Mouse (Mus musculus) hindbrain, embryonic 15.5 days (tissue): ENCODE results near the gene Fam189a2. TPM values are rescaled to one million over a fixed set of nuclear protein-coding genes. Genes with fewer than 3 reads are reported as not detected.

Experiments
- ATAC-seq: fragments of 200-750 bp; cut with Nextera tagmentation; 2 replicates; pipeline ENCODE4 v1.8.0; 2017; ENCODE audit warnings: low read depth, moderate number of reproducible peaks, moderate TSS enrichment; ENCODE audit not compliant: low FRiP score
- H3K27ac ChIP-seq: fragments of 300-500 bp; sonication (generic); replicated peaks from 2 replicates; pipeline ENCODE4 v1.5.1; 2015; ENCODE audit warnings: mild to moderate bottlenecking, inconsistent platforms
- H3K27me3 ChIP-seq: fragments of 300-500 bp; sonication (generic); 2 replicates; pipeline ENCODE4 v1.6.1; 2015; ENCODE audit warnings: control low read depth, inconsistent platforms
- H3K36me3 ChIP-seq: fragments of 300-500 bp; sonication (generic); 2 replicates; pipeline ENCODE4 v1.6.1; 2015; ENCODE audit warnings: control low read depth, inconsistent platforms
- H3K4me1 ChIP-seq: fragments of 300-500 bp; sonication (generic); replicated peaks from 2 replicates; pipeline ENCODE4 v1.6.1; 2015; ENCODE audit warnings: control low read depth, inconsistent platforms
- H3K4me2 ChIP-seq: fragments of 300-500 bp; sonication (generic); 2 replicates; pipeline ENCODE4 v1.6.1; 2015; ENCODE audit warnings: moderate library complexity, mild to moderate bottlenecking, inconsistent platforms
- H3K4me3 ChIP-seq: fragments of 300-500 bp; sonication (generic); 2 replicates; pipeline ENCODE4 v1.5.1; 2015; ENCODE audit warnings: mild to moderate bottlenecking, inconsistent platforms
- H3K9ac ChIP-seq: fragments of 300-500 bp; sonication (generic); 2 replicates; pipeline ENCODE4 v1.6.1; 2015; ENCODE audit warnings: inconsistent platforms
- H3K9me3 ChIP-seq: fragments of 300-500 bp; sonication (generic); 2 replicates; pipeline ENCODE4 v1.6.1; 2016; ENCODE audit warnings: control low read depth, inconsistent platforms
- WGBS: fragments of 180-500 bp; shearing (Covaris S2); methylation state at CpG from one replicate; pipeline ENCODE4 v1.1.7; 2015; 5-methylcytosine and 5-hydroxymethylcytosine counted together
- polyA plus RNA-seq: library from polyadenylated mRNA; unstranded; fragments of >200 nt; fragmentation: Nextera tagmentation; extraction: Ambion mirVana; gene quantifications from 2 replicates; pipeline ENCODE4 v1.2.1, GENCODE M21; 2015

The Fam189a2 gene
- polyA plus RNA-seq, 1 experiment from 2014 or later = 2.4 TPM

DNA sequence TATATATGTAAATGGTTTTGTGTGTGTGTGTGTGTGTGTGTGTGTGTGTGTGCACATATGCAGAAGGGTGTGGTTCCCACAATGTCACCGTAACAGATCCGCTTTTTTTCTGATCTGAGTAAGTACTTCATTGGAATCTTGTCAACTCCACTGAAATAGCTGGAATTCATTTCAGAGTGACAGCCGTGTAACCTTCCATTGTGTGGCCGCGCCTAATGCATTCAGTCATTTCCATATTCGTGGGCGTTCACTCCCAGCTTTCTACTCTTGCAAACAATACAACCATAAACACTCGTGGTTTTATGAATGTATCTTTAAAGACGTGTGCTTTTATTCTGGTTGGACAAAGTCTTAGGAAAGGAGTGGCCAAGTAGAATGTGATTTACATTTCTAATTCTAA lies 6.7 kb downstream of the Fam189a2 start:
- Histone ChIP-seq H3K9ac (no peak overlapping the region), H3K9me3 (no peaks in the 10 kb centered on the region), H3K4me2 (no peak overlapping the region), H3K36me3 (no peaks in the 10 kb centered on the region), H3K27me3 (0 out of 2 replicates have a peak, but pooled peaks cover 3% of the 10 kb centered on the region), H3K4me1 (peaks cover 3% of the 10 kb centered on the region; the same call in 1 of the 2 replicates), H3K4me3 (no peak overlapping the region), H3K27ac (no peak overlapping the region)
- 10% methylated on average over 9 of the region's 9 CpGs for WGBS
- no peak for ATAC-seq

DNA sequence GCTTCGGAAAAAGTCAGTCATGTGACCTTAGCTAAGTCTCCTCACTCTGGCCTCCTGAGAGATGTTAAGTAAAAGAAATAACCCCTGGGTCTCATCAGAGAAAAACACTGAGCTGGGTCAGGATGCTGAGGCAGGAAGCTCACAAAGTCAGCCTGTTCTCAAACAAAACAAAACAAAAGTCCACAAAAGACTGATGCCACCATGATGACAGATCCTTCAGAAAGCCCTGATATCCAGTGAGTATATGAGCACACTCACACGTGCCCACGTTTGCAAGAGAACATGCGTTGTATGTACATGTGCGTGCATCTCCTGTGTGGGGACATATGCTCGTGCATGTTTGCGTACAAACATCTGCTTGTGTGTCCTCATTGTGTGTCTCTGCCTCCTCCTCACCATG lies 7.5 kb downstream of the Fam189a2 start:
- no peak for ATAC-seq
- Histone ChIP-seq H3K4me3 (no peak overlapping the region), H3K27me3 (no peaks in the 10 kb centered on the region), H3K27ac (no peak overlapping the region), H3K4me2 (no peak overlapping the region), H3K4me1 (peaks cover 3% of the 10 kb centered on the region; the same call in 1 of the 2 replicates), H3K9me3 (no peaks in the 10 kb centered on the region), H3K36me3 (no peaks in the 10 kb centered on the region), H3K9ac (no peak overlapping the region)
- WGBS = 69% methylated on average over 7 of the region's 7 CpGs

DNA sequence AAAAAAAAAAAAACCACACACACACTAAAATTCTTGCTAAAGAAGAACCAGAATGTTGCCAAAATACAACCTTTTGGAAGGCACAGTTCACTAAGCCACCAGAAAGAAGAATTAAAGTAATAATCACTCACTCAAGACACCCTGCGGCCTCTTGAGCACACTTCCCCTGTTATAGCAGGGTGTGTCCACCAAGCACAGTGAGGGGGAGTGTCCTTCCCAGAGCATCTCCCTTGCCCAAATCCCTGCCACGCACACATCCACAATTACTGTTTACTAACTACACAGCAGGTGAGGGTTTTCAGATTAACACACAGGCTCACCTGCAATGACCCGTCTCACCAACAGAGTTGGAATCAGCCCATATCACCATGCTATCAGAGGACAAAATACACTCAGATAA lies 8.0 kb downstream of the Fam189a2 start:
- no peak for ATAC-seq
- Histone ChIP-seq H3K4me2 (no peak overlapping the region), H3K4me1 (peaks cover 3% of the 10 kb centered on the region; the same call in 1 of the 2 replicates), H3K9me3 (no peaks in the 10 kb centered on the region), H3K36me3 (no peaks in the 10 kb centered on the region), H3K27me3 (no peaks in the 10 kb centered on the region), H3K4me3 (no peak overlapping the region), H3K27ac (no peak overlapping the region), H3K9ac (no peak overlapping the region)
- WGBS = 73% methylated on average over 3 of the region's 3 CpGs

DNA sequence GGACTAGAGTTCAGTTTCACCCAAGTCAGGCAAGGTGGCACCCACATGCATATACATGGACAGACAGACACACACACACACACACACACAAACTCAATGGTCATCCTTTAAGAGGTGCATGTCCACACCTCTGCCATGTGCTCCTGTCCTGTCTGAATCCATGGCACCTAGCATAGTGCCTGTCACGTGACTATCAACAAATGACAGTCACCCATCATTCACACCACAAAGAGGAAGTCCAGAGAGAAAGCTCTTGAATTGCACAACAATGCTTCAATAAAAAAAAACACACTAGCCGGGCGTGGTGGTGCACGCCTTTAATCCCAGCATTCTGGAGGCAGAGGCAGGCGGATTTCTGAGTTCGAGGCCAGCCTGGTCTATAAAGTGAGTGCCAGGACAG lies 8.5 kb downstream of the Fam189a2 start:
- H3K27me3 ChIP-seq = no peaks in the 10 kb centered on the region
- ATAC-seq = no peak
- H3K36me3 ChIP-seq = no peaks in the 10 kb centered on the region
- 95% methylated on average over 6 of the region's 6 CpGs for WGBS
- H3K27ac ChIP-seq = no peak overlapping the region
- no peaks in the 10 kb centered on the region for H3K9me3 ChIP-seq
- H3K4me1 ChIP-seq = peaks cover 8% of the 10 kb centered on the region
- no peak overlapping the region for H3K4me2 ChIP-seq
- no peak overlapping the region for H3K4me3 ChIP-seq
- no peak overlapping the region for H3K9ac ChIP-seq

DNA sequence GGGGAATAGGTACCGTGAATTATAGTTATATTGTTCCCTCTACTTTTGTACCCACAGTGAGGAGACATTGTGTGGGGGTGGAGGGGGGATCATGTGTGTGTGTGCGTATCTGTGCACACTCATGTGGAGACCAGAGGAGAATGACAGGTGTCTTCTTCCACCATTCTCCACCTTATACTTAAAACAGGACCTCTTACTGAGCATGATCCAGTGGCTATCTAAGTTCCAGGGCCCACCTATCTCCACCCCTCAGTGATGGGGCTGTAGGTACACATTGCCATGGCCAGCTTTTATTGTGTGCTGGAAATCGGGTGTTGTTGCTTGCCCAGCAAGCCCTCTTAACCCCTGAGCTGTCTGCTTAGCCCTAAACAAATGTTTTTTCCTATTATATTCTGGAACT lies 10.1 kb downstream of the Fam189a2 start:
- Histone ChIP-seq H3K27ac (no peak overlapping the region), H3K4me2 (no peak overlapping the region), H3K9ac (no peak overlapping the region), H3K36me3 (no peaks in the 10 kb centered on the region), H3K27me3 (no peaks in the 10 kb centered on the region), H3K9me3 (no peaks in the 10 kb centered on the region), H3K4me3 (no peak overlapping the region), H3K4me1 (peaks cover 16% of the 10 kb centered on the region)
- no peak for ATAC-seq
- 84% methylated on average over 3 of the region's 3 CpGs for WGBS

DNA sequence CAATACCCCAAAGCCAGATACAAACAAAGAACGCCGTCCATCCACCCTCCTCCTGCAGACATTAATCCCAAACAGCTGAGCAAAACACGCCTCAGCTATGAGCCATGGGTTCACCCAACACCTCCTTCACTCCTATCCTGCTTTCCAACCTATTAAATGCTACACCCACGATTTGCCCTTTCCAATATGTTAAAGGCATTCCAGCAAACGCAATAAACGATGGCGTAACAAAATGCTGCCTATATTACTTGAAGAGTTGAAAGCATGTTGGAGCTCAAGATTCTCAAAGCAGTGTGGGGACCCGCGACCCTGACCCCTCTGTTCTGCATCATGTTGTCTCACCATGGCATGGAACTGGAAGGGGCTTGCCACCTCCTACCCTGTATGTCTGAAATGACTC lies 11.2 kb downstream of the Fam189a2 start:
- Histone ChIP-seq H3K4me2 (no peak overlapping the region), H3K9ac (no peak overlapping the region), H3K27me3 (no peaks in the 10 kb centered on the region), H3K27ac (no peak overlapping the region), H3K9me3 (no peaks in the 10 kb centered on the region), H3K36me3 (no peaks in the 10 kb centered on the region), H3K4me1 (peaks cover 13% of the 10 kb centered on the region), H3K4me3 (no peak overlapping the region)
- 92% methylated on average over 9 of the region's 9 CpGs for WGBS
- ATAC-seq = no peak

DNA sequence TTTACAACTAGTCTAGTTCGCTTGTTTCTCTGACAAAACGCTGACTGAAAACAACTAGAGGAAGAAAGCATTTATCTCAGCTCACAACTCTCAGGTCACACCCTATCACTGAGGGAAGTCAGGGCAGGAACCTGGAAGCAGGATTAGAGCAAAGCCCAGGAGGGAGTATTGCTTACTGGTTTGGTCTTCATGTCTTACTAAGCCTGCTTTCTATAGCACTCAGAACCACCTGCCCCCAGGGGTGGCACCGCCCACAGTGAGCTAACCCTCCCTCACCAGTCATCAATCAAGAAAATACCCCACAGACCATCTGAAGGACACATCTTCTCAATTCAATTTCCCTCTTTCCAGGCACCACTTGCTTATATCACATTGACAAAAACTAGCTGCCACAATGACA lies 12.4 kb downstream of the Fam189a2 start:
- Histone ChIP-seq H3K4me1 (peaks cover 13% of the 10 kb centered on the region), H3K4me2 (no peak overlapping the region), H3K36me3 (no peaks in the 10 kb centered on the region), H3K9me3 (no peaks in the 10 kb centered on the region), H3K4me3 (no peak overlapping the region), H3K27ac (no peak overlapping the region), H3K27me3 (no peaks in the 10 kb centered on the region), H3K9ac (no peak overlapping the region)
- WGBS = 74% methylated on average over 3 of the region's 3 CpGs
- no peak for ATAC-seq

DNA sequence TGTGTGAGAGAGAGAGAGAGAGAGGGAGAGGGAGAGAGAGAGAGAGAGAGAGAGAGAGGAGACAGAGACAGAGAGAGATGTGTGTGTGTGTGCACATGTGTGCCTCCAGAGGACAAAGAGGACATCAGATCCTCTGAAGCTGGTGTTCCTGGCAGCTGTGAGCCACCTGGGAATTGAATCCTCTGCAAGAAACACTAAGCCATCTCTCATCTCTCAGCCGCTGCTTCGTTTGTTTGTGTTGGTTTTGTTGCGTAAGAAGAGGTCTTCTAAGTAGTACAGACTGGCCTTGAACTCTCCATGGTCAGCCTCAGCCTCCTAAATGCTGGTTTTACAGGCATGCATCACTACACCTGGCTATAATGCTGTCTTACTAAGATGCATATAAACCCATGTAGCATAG lies 12.9 kb downstream of the Fam189a2 start:
- Histone ChIP-seq H3K9me3 (no peaks in the 10 kb centered on the region), H3K36me3 (no peaks in the 10 kb centered on the region), H3K4me1 (peaks cover 13% of the 10 kb centered on the region), H3K4me3 (no peak overlapping the region), H3K27ac (no peak overlapping the region), H3K4me2 (no peak overlapping the region), H3K27me3 (no peaks in the 10 kb centered on the region), H3K9ac (no peak overlapping the region)
- ATAC-seq = no peak
- WGBS = 72% methylated on average over 3 of the region's 3 CpGs

DNA sequence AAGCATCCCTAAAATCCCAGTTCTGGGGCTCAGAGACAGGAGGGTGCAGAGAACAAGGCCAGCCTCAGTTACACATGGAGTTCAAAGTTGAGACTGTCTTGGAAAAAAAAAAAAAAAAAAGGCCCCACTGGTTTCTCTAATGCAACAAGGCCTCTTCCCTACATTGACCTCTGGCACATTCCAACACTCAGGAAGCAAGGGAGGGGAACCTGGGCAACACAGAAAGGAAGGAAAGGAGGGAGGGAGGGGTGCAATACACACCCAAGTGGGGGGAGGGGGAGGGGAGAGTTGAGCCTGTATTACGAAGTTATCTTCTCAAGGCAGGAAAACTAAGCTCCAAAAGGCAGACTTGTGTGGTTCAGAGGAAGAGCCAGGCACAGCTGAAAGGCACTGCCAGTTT lies 13.4 kb downstream of the Fam189a2 start:
- no peak for ATAC-seq
- WGBS = 17% methylated on average over 1 of the region's 1 CpGs
- Histone ChIP-seq H3K4me3 (no peak overlapping the region), H3K27me3 (no peaks in the 10 kb centered on the region), H3K27ac (peak overlapping the region; percentile 59), H3K9me3 (no peaks in the 10 kb centered on the region), H3K4me1 (peaks cover 13% of the 10 kb centered on the region), H3K36me3 (no peaks in the 10 kb centered on the region), H3K4me2 (no peak overlapping the region), H3K9ac (no peak overlapping the region)

DNA sequence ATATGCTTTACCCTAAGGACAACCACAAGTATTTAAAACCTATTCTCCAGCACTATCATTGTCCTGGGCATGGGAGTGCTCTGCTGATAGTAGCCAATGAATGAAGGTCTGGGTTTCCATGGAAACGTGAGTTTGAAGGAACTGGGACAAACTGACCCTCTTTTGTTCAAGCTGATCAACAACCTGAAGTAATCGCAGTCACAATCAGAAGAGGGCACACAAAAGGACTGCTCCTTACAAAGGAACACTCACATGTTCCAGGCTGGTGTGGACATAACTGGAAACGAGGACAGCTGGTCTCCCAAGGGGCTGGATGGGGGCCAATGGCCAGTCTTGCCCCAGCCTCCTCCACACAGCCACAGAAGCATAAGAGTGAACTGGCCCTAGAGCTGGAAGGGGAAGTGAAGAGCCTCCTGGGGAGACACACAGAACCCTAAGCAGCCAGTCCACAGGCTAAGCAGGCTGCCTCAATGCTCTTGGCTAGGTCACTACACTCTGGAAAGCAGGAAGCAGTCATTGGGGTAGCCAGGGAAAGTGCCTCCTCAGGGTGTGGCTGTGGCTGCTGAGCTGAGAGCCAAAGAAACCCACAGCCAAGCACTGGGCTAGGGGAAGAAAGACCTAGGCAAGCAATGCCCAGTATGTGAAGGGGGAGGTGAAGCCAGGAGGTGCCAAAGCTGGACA lies 14.0 kb downstream of the Fam189a2 start:
- peaks cover 3% of the 10 kb centered on the region; the same call in 1 of the 2 replicates for H3K9me3 ChIP-seq
- no peaks in the 10 kb centered on the region for H3K27me3 ChIP-seq
- H3K4me3 ChIP-seq = no peak overlapping the region
- peaks cover 13% of the 10 kb centered on the region for H3K4me1 ChIP-seq
- ATAC-seq = peak; percentile 75
- 13% methylated on average over 3 of the region's 3 CpGs for WGBS
- no peak overlapping the region for H3K9ac ChIP-seq
- H3K4me2 ChIP-seq = no peak overlapping the region
- H3K36me3 ChIP-seq = no peaks in the 10 kb centered on the region
- H3K27ac ChIP-seq = peak overlapping the region; percentile 59

DNA sequence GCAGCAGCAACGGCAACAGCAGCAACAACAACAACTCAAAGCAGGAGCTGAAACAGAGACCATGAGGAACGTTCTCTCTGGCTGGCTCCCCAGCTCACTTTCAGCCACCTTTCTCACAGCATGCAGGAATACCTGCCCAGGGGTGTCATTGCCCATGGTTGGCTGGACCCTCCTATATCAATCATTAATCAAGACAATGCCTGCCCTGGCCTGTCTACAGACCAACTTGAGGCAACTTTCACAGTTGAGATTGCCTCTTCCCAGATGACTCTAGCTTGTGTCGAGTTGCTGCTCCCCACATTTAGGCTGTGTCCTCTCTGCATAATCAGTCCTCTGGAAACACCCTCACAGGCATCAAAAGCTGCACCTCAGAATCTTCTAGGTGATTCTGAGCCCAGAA lies 17.6 kb downstream of the Fam189a2 start:
- WGBS = 96% methylated on average over 3 of the region's 3 CpGs
- Histone ChIP-seq H3K9ac (no peak overlapping the region), H3K36me3 (no peaks in the 10 kb centered on the region), H3K4me3 (no peak overlapping the region), H3K4me2 (no peak overlapping the region), H3K4me1 (peaks cover 13% of the 10 kb centered on the region), H3K27ac (no peak overlapping the region), H3K9me3 (peaks cover 7% of the 10 kb centered on the region; the same call in 1 of the 2 replicates), H3K27me3 (no peaks in the 10 kb centered on the region)
- ATAC-seq = no peak

DNA sequence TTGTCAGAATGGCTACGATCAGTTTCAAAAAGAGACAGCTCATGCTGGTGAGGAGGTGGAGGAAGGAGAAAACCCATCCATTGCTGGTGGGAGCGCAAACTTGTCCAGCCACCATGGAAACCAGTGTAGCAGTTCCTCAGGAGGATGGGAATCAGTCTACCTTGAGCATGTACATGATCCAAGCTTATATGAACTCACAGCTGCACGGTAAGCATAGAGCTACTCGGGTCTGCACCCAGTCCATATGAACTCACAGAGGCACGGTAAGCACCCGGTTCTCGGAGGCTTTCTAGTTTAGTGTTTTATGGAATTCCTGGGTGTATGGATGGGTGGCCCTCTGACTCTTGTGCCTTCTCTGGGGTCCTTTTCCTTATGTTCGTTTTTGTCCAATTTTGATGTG lies 18.3 kb downstream of the Fam189a2 start:
- no peaks in the 10 kb centered on the region for H3K27me3 ChIP-seq
- H3K4me1 ChIP-seq = peaks cover 10% of the 10 kb centered on the region
- H3K9ac ChIP-seq = no peak overlapping the region
- no peaks in the 10 kb centered on the region for H3K36me3 ChIP-seq
- no peak overlapping the region for H3K4me2 ChIP-seq
- no peak overlapping the region for H3K27ac ChIP-seq
- H3K4me3 ChIP-seq = no peak overlapping the region
- WGBS = 97% methylated on average over 8 of the region's 8 CpGs
- ATAC-seq = no peak
- peaks cover 7% of the 10 kb centered on the region; the same call in 1 of the 2 replicates for H3K9me3 ChIP-seq
